Mouse (Mus musculus): Measurements from ENCODE around the gene Nprl2.

GRCm38 (mm10) chr9:107541474-107542351, at the start of gene Nprl2, which contains the start of gene Cyb561d2:
- no peak for TF ChIP-seq CTCF (IDR thresholded peaks at IDR 0.05; ENCODE audit: insufficient read depth, low read length)
- peak; percentile 69; the same call in 1 of the 2 replicates for TF ChIP-seq POLR2A (IDR thresholded peaks at IDR 0.05; ENCODE audit: borderline replicate concordance, extremely low read depth, low read depth, low read length)
